Mouse (Mus musculus) brown adipose tissue, adult 24 weeks (tissue): ENCODE measurements around the gene Akr1c12. TPM values are rescaled to one million over a fixed set of nuclear protein-coding genes. Genes with fewer than 3 reads are reported as not detected.
"Not testable (repeated sequence)": the region's sequence is repeated elsewhere in the genome, so short reads cannot be mapped to it uniquely, and the experiment has no call there.

Experiments
- H3K27ac ChIP-seq: fragments of 200-500 bp; replicated peaks from 2 replicates; pipeline ENCODE4 v1.5.1; 2012; ENCODE audit warnings: low read depth, mild to moderate bottlenecking, low read length
- H3K4me1 ChIP-seq: fragments of 200-500 bp; 2 replicates; pipeline ENCODE4 v1.6.1; 2012; ENCODE audit warnings: low read length, mixed read lengths; ENCODE audit not compliant: control insufficient read depth, insufficient read depth, insufficient read length
- H3K4me3 ChIP-seq: fragments of 200-500 bp; 2 replicates; pipeline ENCODE4 v1.5.1; 2012; ENCODE audit warnings: low read depth, mild to moderate bottlenecking, low read length, moderate library complexity; ENCODE audit not compliant: insufficient read depth
- polyA plus RNA-seq: library from polyadenylated mRNA; stranded (reverse); fragments of >200 nt; gene quantifications from 2 replicates; pipeline ENCODE4 v1.2.4, GENCODE M21; 2012; ENCODE audit not compliant: missing spikeins, insufficient read depth, insufficient read length

Gene Akr1c12
- not detected in 2 replicates for polyA plus RNA-seq

DNA sequence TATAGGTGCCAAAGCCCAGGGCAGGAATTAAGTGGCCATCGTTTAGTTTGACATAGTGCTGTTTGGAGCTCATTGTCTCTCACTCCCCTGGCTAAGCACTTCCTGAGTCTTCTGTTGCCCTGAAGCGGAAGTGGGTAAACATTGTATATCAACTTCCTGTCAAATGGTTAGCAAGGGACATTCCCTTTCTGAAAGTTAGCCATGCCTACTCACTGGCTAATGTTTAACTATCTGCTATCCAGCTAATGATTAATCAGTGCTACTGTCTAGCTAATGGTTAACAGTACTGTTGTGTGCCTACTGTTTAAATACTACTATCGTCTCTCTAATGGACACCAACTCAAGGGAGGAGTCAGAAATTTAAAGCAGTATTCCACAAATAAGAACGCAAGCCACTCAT is at the start of gene Akr1c12:
Akr1c12 (minus strand) TSS at position 150 of the 400 bp plus-strand sequence.
- Histone ChIP-seq H3K4me1 (no peaks in the 10 kb centered on the region), H3K27ac (no peak within 1 kb of the TSS), H3K4me3 (no peak within 1 kb of the TSS)

DNA sequence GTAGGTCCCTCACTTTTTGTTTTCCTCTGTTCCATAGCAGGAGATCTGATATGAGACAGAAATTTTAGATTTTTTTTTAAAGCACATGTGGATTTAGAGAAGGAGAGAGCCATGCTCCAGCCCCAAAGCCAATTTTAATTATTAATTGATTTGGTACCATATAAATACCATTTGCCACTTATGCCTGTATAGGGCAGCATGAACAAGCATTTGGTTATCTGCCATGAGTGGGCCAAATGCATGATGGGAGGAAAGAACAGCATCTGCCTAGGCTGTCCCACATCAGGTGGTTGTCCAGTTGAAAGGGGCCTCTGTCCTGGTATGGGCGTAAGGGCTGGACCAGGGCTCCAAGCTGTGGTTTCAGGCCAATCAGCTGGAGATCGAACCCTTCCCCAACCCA is 39.5 kb upstream of the Akr1c12 start:
- Histone ChIP-seq H3K27ac (no peak overlapping the region), H3K4me1 (no peaks in the 10 kb centered on the region), H3K4me3 (no peak overlapping the region)

DNA sequence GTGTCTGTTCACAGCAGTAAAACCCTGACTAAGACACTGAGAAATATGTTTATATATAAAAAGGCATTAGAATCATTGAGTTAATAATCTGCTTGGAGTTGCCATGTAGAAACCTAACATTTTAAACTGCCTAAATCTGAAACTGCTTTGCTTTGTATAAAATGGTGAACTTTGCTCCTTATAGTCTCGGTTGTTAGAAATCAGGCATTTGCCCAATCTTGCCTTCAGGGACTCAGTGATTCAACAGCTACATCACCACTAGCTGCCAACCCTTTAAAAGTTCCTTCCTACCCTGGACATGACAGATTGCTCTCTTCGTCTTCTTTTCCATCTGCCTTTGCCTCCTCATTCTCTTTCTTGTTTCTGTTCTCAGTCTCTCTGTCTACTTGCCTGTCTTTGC is 34.7 kb upstream of the Akr1c12 start:
- Histone ChIP-seq H3K4me3 (no peak overlapping the region), H3K27ac (no peak overlapping the region)

DNA sequence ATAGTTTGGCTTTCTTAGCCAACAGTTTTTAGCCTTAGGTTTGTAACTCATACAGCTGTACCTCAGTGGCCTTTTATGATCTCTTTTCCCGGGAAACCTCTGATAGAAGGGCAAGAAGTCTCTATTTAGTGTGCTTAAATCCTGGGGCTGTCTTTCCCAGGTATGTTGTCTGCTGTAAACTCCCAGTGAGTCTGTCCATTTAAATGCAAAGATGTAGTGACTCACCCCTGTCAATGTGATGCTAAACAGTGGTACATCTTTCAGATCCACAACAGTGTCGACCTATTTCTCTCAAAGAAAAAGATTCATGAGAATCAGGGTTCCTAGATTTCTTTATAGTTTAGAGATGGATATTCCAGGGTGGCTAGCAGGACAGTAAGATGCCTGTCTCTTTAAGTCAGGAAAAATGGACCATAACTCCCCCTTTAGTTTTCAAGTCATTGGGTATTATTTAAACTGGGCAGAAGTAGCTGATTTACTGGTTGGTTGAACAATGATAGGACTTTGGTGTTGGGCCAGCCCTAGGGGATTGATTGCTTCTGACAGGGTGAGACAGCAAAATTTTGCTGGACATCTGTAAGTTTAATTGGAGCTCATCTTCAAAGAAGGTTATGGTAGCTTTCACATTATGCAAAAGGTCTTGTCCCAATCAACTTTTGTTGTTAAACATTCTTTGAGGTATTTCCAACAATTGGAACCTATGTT is 25.8 kb upstream of the Akr1c12 start:
- Histone ChIP-seq H3K4me3 (no peak overlapping the region), H3K27ac (no peak overlapping the region), H3K4me1 (no peaks in the 10 kb centered on the region)

More for the DNA sequence above, 34.7 kb upstream of the Akr1c12 start:
- H3K4me1 ChIP-seq: no peaks in the 10 kb centered on the region

DNA sequence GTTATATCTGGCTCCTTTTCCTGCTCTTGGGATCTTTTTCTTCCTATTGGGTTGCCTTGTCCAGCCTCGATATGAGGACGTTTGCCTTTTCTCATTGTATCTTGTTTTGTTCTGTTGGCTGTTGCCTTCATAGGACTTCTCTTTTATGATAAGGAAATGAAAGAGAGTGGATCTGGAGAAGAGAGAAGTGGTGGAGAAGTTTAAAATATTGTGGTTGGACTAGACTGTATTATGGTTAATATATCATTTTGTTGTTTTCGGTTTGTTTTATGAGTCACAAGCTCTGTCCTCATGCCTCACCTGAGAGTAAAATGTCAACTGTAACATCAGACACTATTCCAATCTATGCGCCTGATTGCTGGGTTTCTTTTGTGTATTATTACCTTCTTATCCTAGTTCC is 17.8 kb upstream of the Akr1c12 start:
- Histone ChIP-seq H3K4me3 (no peak overlapping the region), H3K27ac (no peak overlapping the region), H3K4me1 (no peaks in the 10 kb centered on the region)

DNA sequence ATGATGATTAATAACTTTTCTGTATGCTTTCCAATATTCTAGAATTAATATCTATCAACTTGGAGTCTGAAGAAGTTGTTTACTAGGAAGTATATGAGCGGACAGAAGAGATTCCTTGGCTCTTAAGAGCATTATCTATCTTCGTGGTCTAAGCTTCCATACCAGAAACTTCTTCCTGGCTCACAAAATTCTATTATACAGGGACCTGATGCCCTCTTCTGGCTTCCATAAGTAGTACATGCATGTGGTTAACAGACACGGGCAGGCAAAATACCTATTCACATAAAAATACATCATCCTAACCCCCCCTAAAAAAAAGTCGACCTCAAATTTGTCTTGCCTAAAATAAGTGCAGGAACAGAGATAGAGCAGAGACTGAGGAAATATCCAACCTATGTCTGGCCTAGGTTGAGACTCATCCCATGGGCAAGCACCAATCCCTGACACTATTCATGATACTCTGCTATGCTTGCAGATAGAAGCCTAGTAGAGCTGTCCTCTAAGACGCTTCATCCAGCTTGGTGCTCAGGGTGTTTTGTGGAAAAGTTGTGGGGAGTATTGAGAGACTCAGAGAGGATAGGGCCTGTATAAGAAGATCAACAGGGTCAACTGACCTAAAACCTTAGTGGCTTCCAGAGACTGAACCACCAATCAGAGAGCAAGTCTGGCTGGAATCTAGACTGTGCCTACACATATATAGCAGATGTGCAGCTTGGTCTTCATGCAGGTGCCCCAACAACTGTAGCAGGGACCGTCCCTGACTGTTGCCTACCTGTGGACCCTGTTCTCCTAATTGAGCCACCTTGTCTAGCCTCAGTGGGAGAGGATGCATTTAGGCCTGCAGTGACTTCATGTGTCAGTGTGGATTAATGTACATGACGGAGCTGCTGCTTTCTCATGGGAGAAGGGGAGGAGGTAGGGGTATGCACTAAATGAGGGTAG is 2.5 kb upstream of the Akr1c12 start:
- Histone ChIP-seq H3K4me3 (no peak overlapping the region), H3K27ac (no peak overlapping the region), H3K4me1 (no peaks in the 10 kb centered on the region)

DNA sequence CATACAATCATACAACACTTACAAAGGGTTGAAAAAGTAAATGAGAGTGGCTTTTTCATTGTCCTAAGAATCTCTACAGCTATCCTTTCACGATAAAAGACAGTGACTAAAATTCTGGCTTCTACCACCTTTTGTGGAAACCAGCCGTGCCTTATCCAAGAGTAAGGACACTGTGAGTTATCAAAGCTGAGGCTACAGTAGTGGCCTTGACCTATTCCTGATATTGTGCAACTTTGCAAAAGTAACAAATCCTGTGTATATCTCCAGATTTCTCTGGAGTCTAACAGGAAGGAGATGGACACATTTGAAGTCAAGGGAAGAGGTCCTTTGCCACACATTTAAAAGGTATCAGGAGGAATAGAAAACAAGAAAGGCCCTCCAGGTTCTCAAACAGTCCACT is 1.7 kb downstream of the Akr1c12 start:
- Histone ChIP-seq H3K27ac (no peak overlapping the region), H3K4me1 (no peaks in the 10 kb centered on the region), H3K4me3 (no peak overlapping the region)

DNA sequence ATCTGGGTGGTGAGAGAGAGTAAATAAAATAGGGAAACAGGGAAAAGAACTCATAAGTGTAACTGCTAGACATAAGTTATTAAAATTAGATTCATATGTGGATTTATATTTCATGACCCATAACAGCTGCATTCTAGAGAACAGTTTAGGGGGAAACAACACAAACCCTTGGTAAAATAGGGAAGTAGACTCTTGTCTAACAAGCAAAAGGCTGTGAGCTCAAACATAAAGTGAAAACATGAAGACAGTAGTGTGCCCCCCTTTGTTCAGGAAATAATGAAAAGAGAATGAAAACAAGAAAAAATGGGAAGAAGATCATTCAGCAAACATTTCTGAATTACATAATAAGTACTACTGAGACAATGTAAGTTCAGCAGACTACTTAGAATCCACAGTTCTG is 8.4 kb downstream of the Akr1c12 start:
- no peak overlapping the region for H3K27ac ChIP-seq
- H3K4me1 ChIP-seq: no peaks in the 10 kb centered on the region
- no peak overlapping the region for H3K4me3 ChIP-seq

DNA sequence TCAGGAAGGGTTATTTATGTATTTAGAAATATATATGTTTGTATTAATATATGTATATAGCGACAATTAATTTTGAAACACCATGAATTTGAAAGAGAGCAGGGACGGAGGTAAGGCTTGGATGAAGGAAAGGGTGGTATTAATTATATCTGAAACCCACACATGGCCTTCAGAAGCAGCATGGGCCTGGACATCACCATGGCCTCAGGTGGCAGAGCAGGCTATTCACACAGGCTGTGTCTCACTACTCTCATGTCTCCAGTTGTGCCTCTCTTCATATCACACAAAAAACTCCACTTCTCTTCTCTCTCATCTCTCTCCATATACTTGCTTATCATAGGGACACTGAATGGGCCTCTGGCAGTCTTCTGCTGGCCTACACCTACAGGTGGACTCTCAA is 13.8 kb downstream of the Akr1c12 start:
- not testable (repeated sequence) for H3K4me1 ChIP-seq, H3K27ac ChIP-seq

DNA sequence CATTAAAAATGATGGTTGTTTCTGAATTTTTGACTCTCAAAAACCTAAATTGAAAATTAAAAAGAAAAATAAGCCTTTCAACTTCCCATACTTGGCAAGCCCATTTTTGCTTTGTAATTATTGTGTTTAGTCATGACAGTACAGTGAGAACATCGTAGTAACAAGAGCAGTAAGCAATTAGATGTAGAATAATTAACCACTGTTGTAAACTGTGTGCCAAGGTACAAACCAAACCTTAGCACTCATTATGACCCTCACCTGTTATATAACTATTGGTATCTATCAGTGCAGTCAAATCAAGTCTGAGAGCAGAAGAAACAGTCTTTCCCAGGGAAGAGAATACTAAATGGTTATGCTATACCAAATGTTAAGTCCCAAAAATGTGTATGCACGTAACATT is 14.2 kb downstream of the Akr1c12 start:
- Histone ChIP-seq H3K4me3 (no peak overlapping the region), H3K27ac (no peak overlapping the region), H3K4me1 (no peaks in the 10 kb centered on the region)

More for the DNA sequence above, 13.8 kb downstream of the Akr1c12 start:
- H3K4me3 ChIP-seq: not testable (repeated sequence)

DNA sequence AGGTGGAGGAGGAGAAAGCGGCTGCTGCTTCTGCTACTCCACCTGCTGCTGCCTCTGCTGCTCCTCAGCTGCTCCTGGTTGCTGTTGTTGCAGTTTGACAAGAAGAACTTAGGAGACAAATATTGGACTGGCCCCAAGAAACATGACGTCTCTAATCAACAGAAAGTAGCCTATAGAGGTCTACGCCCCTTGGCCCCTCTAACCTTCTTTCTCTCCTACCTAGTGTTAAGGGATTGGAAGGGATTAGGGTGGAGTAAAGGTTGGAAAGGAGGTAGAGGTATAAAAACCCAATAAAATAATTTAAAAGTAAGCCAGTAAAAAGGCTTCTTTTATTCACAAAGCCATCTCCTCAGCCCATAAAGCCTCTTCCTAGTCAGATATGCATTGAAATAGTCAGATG is 14.6 kb downstream of the Akr1c12 start:
- no peak overlapping the region for H3K27ac ChIP-seq
- H3K4me3 ChIP-seq: no peak overlapping the region
- no peaks in the 10 kb centered on the region for H3K4me1 ChIP-seq

DNA sequence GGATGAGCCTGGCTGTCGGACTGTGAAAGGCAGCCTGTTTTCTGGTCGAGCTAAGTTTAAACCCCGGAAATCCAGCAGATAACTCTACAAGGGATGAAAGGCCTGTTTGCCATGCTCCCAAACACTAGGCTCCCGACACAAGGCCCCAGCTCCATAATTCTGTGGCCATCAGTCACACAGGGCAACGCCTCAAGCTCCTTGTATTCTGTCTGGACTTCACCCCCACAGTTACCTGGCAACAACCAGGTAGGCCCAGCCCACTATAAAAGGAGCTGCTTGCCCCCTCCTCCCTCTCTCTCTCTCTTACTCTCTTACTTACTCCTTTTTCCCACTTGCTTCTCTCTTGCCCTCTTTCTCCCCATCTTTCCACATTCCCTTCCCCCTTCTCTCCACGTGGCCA is 21.9 kb downstream of the Akr1c12 start:
- Histone ChIP-seq H3K4me1 (no peaks in the 10 kb centered on the region), H3K4me3 (no peak overlapping the region), H3K27ac (no peak overlapping the region)

DNA sequence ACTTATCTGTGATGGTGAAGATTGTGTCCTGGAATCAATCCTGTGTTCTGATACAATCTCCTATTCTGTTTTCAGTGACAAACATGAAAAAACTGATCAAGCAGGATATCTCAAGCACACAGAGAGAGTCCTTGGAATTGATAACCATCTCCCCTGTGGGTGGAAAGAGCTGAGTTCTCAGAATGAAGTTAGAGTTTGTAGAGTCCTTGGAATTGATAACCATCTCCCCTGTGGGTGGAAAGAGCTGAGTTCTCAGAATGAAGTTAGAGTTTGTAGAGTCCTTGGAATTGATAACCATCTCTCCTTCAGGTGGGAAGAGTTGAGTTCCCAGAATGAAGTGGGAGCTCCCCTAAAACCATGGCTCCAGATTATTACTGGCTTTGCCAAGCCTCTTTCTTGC is 22.3 kb downstream of the Akr1c12 start:
- not testable (repeated sequence) for H3K4me3 ChIP-seq, H3K4me1 ChIP-seq, H3K27ac ChIP-seq

DNA sequence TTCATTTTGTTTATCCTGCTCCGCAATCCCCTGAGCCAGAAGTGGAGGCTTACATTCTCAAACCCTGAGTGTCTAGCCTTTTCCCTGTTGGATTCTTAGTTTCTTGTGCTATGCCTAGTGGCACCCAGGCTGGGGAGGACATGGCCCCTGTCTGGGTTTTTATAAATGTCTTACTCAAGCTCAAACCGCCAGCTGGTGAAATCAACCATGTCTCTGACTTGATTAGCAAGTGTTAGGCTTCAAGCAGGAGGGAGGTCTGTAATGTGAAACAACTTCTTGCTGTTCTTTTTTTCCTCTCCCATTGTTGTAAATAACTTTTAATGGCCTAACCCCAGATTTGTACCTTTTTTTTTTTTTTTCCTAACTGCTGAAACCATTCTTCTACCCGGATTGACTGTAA is 29.9 kb downstream of the Akr1c12 start:
- no peak overlapping the region for H3K27ac ChIP-seq
- no peak overlapping the region for H3K4me3 ChIP-seq

DNA sequence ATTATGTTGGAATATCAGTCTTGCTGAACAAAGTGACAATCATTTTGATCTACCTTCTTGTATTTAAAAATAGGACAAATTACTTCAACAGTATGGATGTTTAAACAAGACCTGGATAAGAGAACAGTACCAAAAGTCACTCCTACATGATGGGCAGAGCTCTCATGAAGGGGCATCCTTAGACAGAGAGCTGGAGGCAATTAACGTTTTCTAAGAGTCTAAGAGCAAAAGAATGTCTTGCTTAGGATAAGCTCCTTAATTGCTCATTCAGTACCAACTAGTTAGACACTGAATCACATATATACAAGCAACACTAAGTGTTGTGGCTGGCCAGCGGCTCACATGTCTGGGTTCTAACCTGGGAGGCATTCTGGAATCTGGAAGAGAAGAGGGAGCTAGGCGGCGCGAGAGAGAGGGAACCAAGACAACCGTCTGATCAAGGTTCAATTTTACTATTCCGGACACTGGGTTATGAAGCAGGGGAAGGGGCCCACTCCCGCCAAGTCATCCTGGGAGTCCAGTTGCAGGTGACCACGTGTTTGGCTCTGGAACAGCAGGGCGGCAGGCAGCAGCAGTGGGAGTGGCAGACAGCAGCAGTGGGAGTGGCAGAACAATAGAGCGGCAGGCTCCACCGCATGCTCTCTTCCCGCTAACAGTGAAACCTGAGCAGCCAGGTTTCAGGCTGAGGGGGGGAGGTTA is 34.2 kb downstream of the Akr1c12 start:
- no peak overlapping the region for H3K27ac ChIP-seq
- no peaks in the 10 kb centered on the region for H3K4me1 ChIP-seq
- H3K4me3 ChIP-seq: no peak overlapping the region

More for the DNA sequence above, 29.9 kb downstream of the Akr1c12 start:
- no peaks in the 10 kb centered on the region for H3K4me1 ChIP-seq
